Mouse (Mus musculus) monocyte, adult 5-6 weeks (primary cell): ENCODE data around the gene Gm1043. TPM values are rescaled to one million over a fixed set of nuclear protein-coding genes. Genes with fewer than 3 reads are reported as not detected.

ENCODE experiments used
- ATAC-seq: fragments of 153-309, 156-312 bp; replicated peaks from 2 replicates; pipeline ENCODE4 v1.8.0; 2017; ENCODE audit warnings: mild to moderate bottlenecking; ENCODE audit not compliant: low TSS enrichment, insufficient number of reproducible peaks, severe bottlenecking, poor library complexity, low FRiP score
- total RNA-seq: library from RNA; stranded (forward); fragments of 200-1000, 200-491, 200-594 nt; gene quantifications from 3 replicates; pipeline ENCODE4 v1.2.3, GENCODE M21; 2017

Gene Gm1043
- total RNA-seq, 1 experiment from 2014 or later: 1.8 TPM

GRCm38 (mm10) chr5:37252101-37252804, 167.1 kb downstream of the Gm1043 start:
- ATAC-seq: no peak

- ATAC-seq: no peak
Measured at GRCm38 (mm10) chr5:37254523-37254922, 169.4 kb downstream of the Gm1043 start.

GRCm38 (mm10) chr5:37256823-37257222, 171.7 kb downstream of the Gm1043 start:
- no peak for ATAC-seq

- ATAC-seq: no peak
Measured at GRCm38 (mm10) chr5:37257243-37257642, 172.1 kb downstream of the Gm1043 start.

GRCm38 (mm10) chr5:37261734-37262133, 176.6 kb downstream of the Gm1043 start:
- ATAC-seq: no peak

GRCm38 (mm10) chr5:37263816-37264215, 178.6 kb downstream of the Gm1043 start:
- ATAC-seq: no peak

Other genes starting within 250 kb of the Gm1043 start
- 0.10 TPM in 1 of 3 replicates, not detected in the others for gene Ppp2r2c, start 216.9 kb upstream of the Gm1043 start, total RNA-seq
- gene Wfs1, start 96.2 kb upstream of the Gm1043 start, total RNA-seq: 1.2 to 2.3 TPM (median 2.1 TPM) in 3 replicates
- 0.29 to 0.68 TPM in 2 of 3 replicates, not detected in the other for gene Crmp1, start 156.6 kb downstream of the Gm1043 start, total RNA-seq